Mouse (Mus musculus): Measurements from ENCODE around the gene Kcp. TPM values are rescaled to one million over a fixed set of nuclear protein-coding genes. Genes with fewer than 3 reads are reported as not detected.

Gene Kcp
- polyA plus RNA-seq, 1 experiment from 2014 or later: 1.2 TPM

GRCm38 (mm10) chr6:29523301-29524033 is 15.7 kb upstream of the Kcp start:
- no peak for DNase-seq (ENCODE audit: low spot score)

- DNase-seq (ENCODE audit: low spot score): no peak
Measured at GRCm38 (mm10) chr6:29522626-29523300, 15.0 kb upstream of the Kcp start.

GRCm38 (mm10) chr6:29517139-29517538 is 9.4 kb upstream of the Kcp start:
- peak; percentile 70 for DNase-seq (ENCODE audit: low spot score)

GRCm38 (mm10) chr6:29513284-29513683 is 5.5 kb upstream of the Kcp start:
- peak; percentile 76 for DNase-seq (ENCODE audit: low spot score)

- DNase-seq (ENCODE audit: low spot score): no peak
Measured at GRCm38 (mm10) chr6:29509086-29509485, 1.3 kb upstream of the Kcp start.

GRCm38 (mm10) chr6:29506834-29507233 is 918 bp downstream of the Kcp start:
- DNase-seq (ENCODE audit: low spot score): no peak

- no peak for DNase-seq (ENCODE audit: low spot score)
Measured at GRCm38 (mm10) chr6:29505493-29505892, 2.3 kb downstream of the Kcp start.

DNA sequence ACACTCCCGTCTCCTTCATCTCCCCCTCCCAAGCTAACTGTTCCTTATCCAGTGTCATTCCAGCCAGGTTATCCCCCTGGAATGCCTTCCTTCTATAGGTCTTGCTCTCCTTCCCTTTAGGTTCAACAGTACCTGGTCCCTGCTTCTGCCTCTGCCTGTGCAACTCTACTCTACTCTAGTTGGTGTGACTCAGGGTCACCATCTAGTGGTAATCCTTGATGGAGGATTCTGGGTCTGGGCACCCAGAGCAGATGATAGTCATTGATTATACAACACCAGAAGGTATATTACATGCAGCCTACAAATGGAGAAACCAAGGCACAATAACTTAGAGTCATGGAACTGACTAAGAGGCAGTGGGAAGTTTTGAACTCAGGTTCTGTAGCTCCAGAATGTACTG is 6.2 kb downstream of the Kcp start:
- no peak for DNase-seq (ENCODE audit: low spot score)

DNA sequence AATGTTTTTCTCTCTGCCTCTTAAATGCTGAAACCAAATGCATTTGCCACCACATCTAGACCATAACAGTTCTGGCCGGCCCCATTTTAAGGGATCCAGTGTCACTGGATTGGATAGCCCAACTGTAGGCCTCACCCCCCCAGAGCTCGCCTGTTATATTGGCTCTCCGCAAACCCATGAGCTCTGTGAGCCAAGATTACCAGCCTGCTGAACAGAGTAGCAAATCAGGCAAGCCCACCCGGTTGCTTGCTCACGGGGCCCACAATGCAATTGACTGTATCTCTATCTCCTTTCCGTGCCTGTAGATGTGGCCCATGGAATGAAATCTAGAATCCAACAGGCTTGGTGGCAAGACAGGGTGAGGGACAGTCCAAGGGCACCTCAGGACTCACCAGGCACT is 6.9 kb downstream of the Kcp start:
- no peak for DNase-seq (ENCODE audit: low spot score)

- DNase-seq (ENCODE audit: low spot score): no peak
Measured at GRCm38 (mm10) chr6:29500177-29500576, 7.6 kb downstream of the Kcp start.

DNA sequence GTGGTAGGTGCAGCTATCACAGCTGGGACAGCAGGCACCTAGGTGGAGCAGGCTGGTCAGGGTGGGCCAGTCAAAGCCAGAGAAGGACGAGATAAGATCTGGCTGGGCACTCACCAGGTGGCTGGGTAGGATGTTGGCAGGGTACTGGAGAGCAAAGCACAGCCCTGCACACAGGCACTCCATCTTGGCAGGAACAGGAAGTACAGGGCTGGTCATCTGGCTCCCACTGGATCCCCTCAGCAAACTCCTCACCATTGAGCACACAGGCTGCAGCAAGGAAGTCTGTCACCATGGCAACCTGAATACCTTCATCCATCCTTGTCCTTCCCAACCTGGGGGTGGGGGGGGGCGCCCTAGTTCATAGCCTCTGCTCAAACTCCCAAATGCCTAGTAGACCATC is 10.0 kb downstream of the Kcp start:
- DNase-seq (ENCODE audit: low spot score): no peak

DNA sequence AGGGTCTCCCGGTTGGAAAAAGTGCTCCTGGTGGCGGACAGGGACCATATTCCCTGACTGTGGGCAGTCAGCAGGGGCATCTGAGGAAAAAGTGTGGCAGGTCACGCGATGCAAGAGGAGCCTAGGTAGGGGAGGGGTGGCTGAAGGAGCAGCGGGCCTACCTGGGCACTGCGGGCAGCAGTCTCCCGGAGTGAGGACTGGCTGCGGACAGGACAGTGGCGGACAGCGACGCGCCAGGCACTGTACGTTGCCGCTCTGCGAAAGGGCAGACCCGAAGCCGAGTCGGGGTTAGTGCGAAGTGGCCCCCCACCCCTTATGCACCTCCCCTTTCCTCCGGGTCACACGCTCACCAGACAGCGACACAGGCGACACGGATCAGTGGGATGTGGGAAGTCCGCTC is 11.5 kb downstream of the Kcp start:
- no peak for DNase-seq (ENCODE audit: low spot score)

GRCm38 (mm10) chr6:29494101-29494500 is 13.7 kb downstream of the Kcp start:
- no peak for DNase-seq (ENCODE audit: low spot score)

GRCm38 (mm10) chr6:29485951-29486350 is 21.8 kb downstream of the Kcp start:
- no peak for DNase-seq (ENCODE audit: low spot score)

DNA sequence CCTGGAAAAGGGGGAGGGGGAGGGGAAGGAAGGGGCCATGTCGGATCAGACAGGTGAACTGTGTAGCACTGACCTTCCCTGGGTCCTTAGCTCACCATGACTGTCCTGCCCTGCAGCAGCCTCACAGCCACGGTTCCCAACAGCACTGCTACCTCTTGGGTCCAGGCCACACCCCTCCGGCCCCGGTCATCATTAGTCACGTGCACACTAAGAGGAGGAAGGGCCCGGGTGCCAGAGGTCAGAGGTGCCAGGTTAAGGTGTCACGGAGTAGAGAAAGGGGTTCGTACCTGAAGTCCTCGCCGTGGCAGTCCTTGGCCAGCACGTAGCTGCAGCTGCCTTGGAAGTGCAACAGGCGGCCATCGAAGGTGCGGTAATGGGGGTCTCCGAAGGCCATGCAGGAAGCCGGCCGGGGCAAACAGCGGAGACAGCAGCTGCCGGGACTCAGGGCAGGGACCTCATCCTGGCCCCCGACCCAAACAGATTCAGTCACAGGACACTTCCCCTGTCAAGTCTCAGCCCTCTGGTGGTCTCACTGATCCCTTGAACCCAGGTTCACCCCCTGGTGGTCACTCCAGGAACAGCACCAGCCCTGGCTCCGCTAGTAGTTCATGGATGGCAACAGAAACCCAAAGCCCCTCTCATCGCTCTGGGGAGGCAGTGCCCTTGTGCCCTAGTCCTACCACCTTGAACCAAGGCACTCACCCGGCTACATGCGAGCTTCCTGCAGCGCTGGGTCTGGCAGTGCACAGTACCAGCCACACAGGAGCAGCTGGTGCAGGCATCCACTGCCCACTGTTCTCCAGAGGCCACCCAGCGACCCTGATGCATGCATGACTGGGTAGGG is 22.8 kb downstream of the Kcp start:
- peak; percentile 79 for DNase-seq (ENCODE audit: low spot score)

DNA sequence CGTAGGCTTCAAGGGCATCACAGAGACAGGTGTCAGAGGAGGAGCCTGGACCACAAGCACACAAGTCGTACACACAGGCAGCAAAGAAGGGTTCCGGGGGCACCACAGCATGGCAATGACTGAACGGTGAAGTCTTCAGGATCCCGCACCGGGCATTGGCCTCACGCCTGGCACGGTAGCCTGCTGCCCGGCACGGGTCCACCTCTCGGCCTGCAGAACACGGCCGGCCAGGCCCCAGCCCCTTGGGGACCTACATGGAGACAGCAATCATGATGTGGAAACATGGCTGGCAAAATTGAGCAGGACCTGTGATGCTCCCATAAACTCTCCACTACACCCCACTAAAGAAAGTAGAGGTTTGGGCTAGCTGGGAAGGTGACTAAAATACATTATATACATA is 25.1 kb downstream of the Kcp start:
- DNase-seq (ENCODE audit: low spot score): no peak

DNA sequence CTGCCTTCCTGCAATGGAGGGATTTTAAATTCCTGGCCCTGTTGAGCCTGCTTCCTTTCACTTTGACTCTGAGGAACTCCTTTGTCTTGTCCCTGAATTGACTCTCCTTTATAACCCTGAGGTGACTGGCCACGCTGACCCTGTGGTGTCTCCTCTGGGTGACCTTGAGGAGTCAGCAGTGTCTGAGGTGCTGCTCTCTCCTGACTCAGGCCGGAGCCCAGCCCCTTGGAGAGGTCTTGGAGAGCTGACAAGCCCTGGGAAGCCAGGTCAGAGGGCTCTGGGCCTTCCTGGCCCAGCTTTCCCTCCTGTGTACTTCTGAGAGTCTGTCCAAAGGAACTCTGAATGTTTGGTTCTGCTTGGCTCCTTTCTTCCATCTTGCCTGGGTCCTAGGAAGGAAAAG is 33.0 kb downstream of the Kcp start:
- no peak for DNase-seq (ENCODE audit: low spot score)

- peak; percentile 86 for DNase-seq (ENCODE audit: low spot score)
Measured at GRCm38 (mm10) chr6:29473941-29474691, 33.6 kb downstream of the Kcp start.

DNA sequence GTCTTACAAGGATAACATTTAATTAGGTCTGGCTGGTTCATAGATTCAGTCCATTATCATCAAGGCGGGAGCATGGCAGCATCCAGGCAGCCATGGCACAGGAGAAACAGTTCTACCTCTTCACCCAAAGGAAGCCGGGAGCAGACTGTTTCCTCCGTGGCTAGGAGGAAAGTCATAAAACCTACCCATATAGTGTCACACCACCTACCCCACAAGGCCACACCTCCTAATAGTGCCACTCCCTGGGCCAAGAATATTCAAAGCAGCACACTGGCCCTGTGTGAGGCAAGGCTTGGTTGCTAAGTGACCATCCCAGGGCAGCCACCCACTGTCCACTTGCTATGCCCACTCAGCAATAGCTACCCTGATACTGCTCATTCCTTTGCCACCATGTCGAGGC is 36.6 kb downstream of the Kcp start, which contains the start of gene Atp6v1fnb:
Gene Atp6v1fnb, plus strand, starts transcription at position 301 of the 400 bp plus-strand sequence.
- no peak for DNase-seq (ENCODE audit: low spot score)

GRCm38 (mm10) chr6:29468851-29469250 is 38.9 kb downstream of the Kcp start:
- no peak for DNase-seq (ENCODE audit: low spot score)

Data from thymus, postnatal 0 days (tissue).